Mouse (Mus musculus): ENCODE measurements at regions not wholly inside any gene's neighbourhood (a gene's known extent, or its start where the extent isn't known, plus 50 kb on each side); places are given as distances from the start of the nearest gene placed in this dataset.
A peak's percentile ranks its signal among the peaks of the same experiment; 100 is the strongest.

- DNase-seq (ENCODE audit: extremely low spot score in 1 of 2, low spot score in 1 of 2), result no peak
Measured at GRCm38 (mm10) chr15:62215616-62216398, 1293.0 kb upstream of the A1bg start.

GRCm38 (mm10) chr15:62214300-62214699 is 1291.5 kb upstream of the A1bg start:
- DNase-seq (ENCODE audit: extremely low spot score in 1 of 2, low spot score in 1 of 2), result no peak

- no peak for DNase-seq (ENCODE audit: extremely low spot score in 1 of 2, low spot score in 1 of 2)
Measured at GRCm38 (mm10) chr15:62212283-62212910, 1289.6 kb upstream of the A1bg start.

GRCm38 (mm10) chr15:62209881-62210481 is 1287.2 kb upstream of the A1bg start:
- no peak for DNase-seq (ENCODE audit: extremely low spot score in 1 of 2, low spot score in 1 of 2)

GRCm38 (mm10) chr15:62209296-62209695 is 1286.5 kb upstream of the A1bg start:
- no peak for DNase-seq (ENCODE audit: extremely low spot score in 1 of 2, low spot score in 1 of 2)

- peak in 1 of 2 experiments; percentile 12 for DNase-seq (ENCODE audit: extremely low spot score in 1 of 2, low spot score in 1 of 2)
Measured at GRCm38 (mm10) chr15:62206502-62206902, 1283.7 kb upstream of the A1bg start.

- no peak for DNase-seq (ENCODE audit: extremely low spot score in 1 of 2, low spot score in 1 of 2)
Measured at GRCm38 (mm10) chr15:62203951-62204905, 1281.4 kb upstream of the A1bg start.

- DNase-seq (ENCODE audit: extremely low spot score in 1 of 2, low spot score in 1 of 2), result no peak
Measured at GRCm38 (mm10) chr15:62202781-62203375, 1280.1 kb upstream of the A1bg start.

- no peak for DNase-seq (ENCODE audit: extremely low spot score in 1 of 2, low spot score in 1 of 2)
Measured at GRCm38 (mm10) chr15:62198721-62199120, 1275.9 kb upstream of the A1bg start.

- no peak for DNase-seq (ENCODE audit: extremely low spot score in 1 of 2, low spot score in 1 of 2)
Measured at GRCm38 (mm10) chr15:62198194-62198593, 1275.4 kb upstream of the A1bg start.

- DNase-seq (ENCODE audit: extremely low spot score in 1 of 2, low spot score in 1 of 2), result no peak
Measured at GRCm38 (mm10) chr15:62195440-62195839, 1272.6 kb upstream of the A1bg start.

GRCm38 (mm10) chr15:62192706-62193105 is 1269.9 kb upstream of the A1bg start:
- no peak for DNase-seq (ENCODE audit: extremely low spot score in 1 of 2, low spot score in 1 of 2)

GRCm38 (mm10) chr15:62191641-62192040 is 1268.8 kb upstream of the A1bg start:
- DNase-seq (ENCODE audit: extremely low spot score in 1 of 2, low spot score in 1 of 2), result no peak

- DNase-seq (ENCODE audit: extremely low spot score in 1 of 2, low spot score in 1 of 2), result no peak
Measured at GRCm38 (mm10) chr15:62190977-62191614, 1268.3 kb upstream of the A1bg start.

- DNase-seq (ENCODE audit: extremely low spot score in 1 of 2, low spot score in 1 of 2), result no peak
Measured at GRCm38 (mm10) chr15:62190224-62190910, 1267.6 kb upstream of the A1bg start.

- no peak for DNase-seq (ENCODE audit: extremely low spot score in 1 of 2, low spot score in 1 of 2)
Measured at GRCm38 (mm10) chr15:62189565-62190181, 1266.9 kb upstream of the A1bg start.

GRCm38 (mm10) chr15:62186548-62186947 is 1263.7 kb upstream of the A1bg start:
- DNase-seq (ENCODE audit: extremely low spot score in 1 of 2, low spot score in 1 of 2), result no peak

- DNase-seq (ENCODE audit: extremely low spot score in 1 of 2, low spot score in 1 of 2), result no peak
Measured at GRCm38 (mm10) chr15:62183803-62184202, 1261.0 kb upstream of the A1bg start.
